Mouse (Mus musculus) ES-E14 (cell line): ENCODE results near the gene Gcn1l1.

ENCODE experiments used
- HCFC1 ChIP-seq: IDR thresholded peaks from 2 replicates; pipeline ENCODE4 v1.6.1; 2012; ENCODE audit warnings: low read length, inconsistent platforms, borderline replicate concordance; ENCODE audit not compliant: insufficient read depth
- ZC3H11A ChIP-seq: IDR thresholded peaks from 2 replicates; pipeline ENCODE4 v1.6.1; 2012; ENCODE audit warnings: low read depth, mild to moderate bottlenecking, inconsistent platforms, low read length, borderline replicate concordance
- ZNF384 ChIP-seq: IDR thresholded peaks from 2 replicates; pipeline ENCODE4 v1.6.1; 2012; ENCODE audit warnings: low read depth, low read length, inconsistent platforms

GRCm38 (mm10) chr5:115550482-115551005 is 14.5 kb upstream of the Gcn1l1 start:
- TF ChIP-seq HCFC1: no peak
- no peak for TF ChIP-seq ZNF384
- TF ChIP-seq ZC3H11A: no peak
